Mouse (Mus musculus): Measurements from ENCODE around the gene Tmem37.

GRCm38 (mm10) chr1:120119389-120119788 is 45.5 kb upstream of the Tmem37 start:
- no peak for TF ChIP-seq CTCF (IDR thresholded peaks at IDR 0.05; ENCODE audit: low read depth, low read length)
- TF ChIP-seq POLR2A (IDR thresholded peaks at IDR 0.05; ENCODE audit: insufficient read depth, low read length), result no peak

Measured in ES-Bruce4 (cell line).